ENCODE assay signal across 8 mouse cellular contexts in the genomic region with DNA sequence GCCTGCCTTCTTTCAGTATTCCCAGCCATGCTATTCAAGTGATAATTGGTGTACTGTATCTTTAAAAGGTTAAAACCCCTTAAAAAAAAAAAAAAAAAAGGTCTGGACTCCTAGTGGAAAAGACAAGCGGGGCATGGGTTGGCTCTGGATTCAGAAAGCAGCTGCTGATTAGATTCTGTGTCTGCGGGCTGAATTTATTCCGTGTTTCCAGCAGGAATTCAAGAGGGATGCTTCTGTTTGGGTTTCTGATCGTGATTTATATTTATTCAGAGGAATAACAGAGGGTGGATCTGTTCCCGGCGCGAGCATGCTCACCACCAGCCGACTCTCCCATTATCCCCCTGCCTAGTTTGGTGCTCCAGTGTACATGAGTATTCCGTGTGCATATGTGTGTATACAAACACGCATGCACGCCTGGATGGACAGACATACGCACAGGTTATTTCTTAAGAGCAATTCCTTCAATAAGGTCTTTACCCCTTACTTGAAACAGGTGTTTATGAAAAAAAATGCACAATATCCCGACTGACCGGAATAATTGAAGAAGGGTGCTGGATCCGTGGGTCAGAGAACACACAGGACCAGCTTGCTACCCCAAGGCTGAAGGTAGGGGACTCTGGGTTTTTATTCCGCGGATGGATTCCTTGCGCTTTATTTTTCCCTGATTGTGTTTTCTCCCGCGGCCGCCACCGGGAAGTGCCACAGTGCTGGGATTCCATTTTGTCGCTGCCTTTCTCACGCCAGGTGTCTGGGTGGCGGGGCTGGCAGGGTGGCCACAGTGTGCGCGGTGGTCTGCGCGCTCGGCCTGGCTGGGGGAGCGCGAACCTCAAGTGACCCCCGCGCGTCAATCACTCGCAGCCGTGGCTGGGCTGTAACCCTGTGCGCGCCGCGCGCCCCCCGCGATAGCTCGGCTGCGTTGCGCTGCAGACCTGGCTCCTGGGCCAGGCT.
DNase-seq lines count a peak whose midpoint lies in the region; ATAC-seq and TF ChIP-seq lines count a peak whose summit lies in the region.

No protein-coding gene starts in this region.

- WGBS in kidney, postnatal 0 days, result 1% methylated on average over 47 of the region's 47 CpGs
- WGBS in liver, embryonic 14.5 days (ENCODE audit: insufficient replicate concordance), result 5% methylated on average over 47 of the region's 47 CpGs

- no peaks in the 10 kb centered on the region for H3K27me3 ChIP-seq in kidney, postnatal 0 days (ENCODE audit: insufficient read depth, low read length)
- peaks cover 17% of the 10 kb centered on the region for H3K27me3 ChIP-seq in liver, embryonic 14.5 days (ENCODE audit: control insufficient read depth, insufficient read depth, low read length)

- TF ChIP-seq EP300 in liver, embryonic 14.5 days (IDR thresholded peaks at IDR 0.05; ENCODE audit: low read depth), result no peak

- peak; percentile 94 for DNase-seq in heart, adult 11 months
- no peak for DNase-seq in heart, adult 8-10 months (ENCODE audit: low spot score)
- DNase-seq in cerebellum, adult 9-10 months, result peak; percentile 79
- peak; percentile 49 for DNase-seq in kidney, postnatal 0 days (ENCODE audit: low spot score)
- no peak for DNase-seq in liver, embryonic 14.5 days (ENCODE audit: low read depth in 3 of 3, low spot score in 3 of 3)
- peak; percentile 59 for DNase-seq in right cerebral cortex, adult 18-20 months
- DNase-seq in testis, postnatal 14 days (ENCODE audit: low spot score), result no peak

- H3K36me3 ChIP-seq in kidney, postnatal 0 days (ENCODE audit: insufficient read depth, low read length), result no peaks in the 10 kb centered on the region
- H3K36me3 ChIP-seq in liver, embryonic 14.5 days (replicated peaks; ENCODE audit: control insufficient read depth, insufficient read depth, low read depth), result no peaks in the 10 kb centered on the region

- no peak overlapping the region for H3K27ac ChIP-seq in kidney, postnatal 0 days
- no peak overlapping the region for H3K27ac ChIP-seq in liver, embryonic 14.5 days

- no peaks in the 10 kb centered on the region for H3K9me3 ChIP-seq in kidney, postnatal 0 days (replicated peaks; ENCODE audit: low read length)
- no peaks in the 10 kb centered on the region for H3K9me3 ChIP-seq in liver, embryonic 14.5 days (ENCODE audit: control insufficient read depth, low read length)

- 0 out of 2 replicates have a peak, but pooled peaks have one; percentile 18 for ATAC-seq in granulocyte monocyte progenitor cell, adult 5-6 weeks (replicated peaks; ENCODE audit: poor library complexity, severe bottlenecking)
- ATAC-seq in kidney, postnatal 0 days (replicated peaks; ENCODE audit: low FRiP score, low read depth), result 0 out of 2 replicates have a peak, but pooled peaks have one; percentile 17
- ATAC-seq in liver, embryonic 14.5 days (ENCODE audit: insufficient read depth), result no peak

- TF ChIP-seq CTCF in kidney, postnatal 0 days (IDR thresholded peaks at IDR 0.05; ENCODE audit: low read depth), result no peak
- TF ChIP-seq CTCF in liver, embryonic 14.5 days (IDR thresholded peaks at IDR 0.05; ENCODE audit: low read depth), result no peak

- no peaks in the 10 kb centered on the region for H3K4me1 ChIP-seq in kidney, postnatal 0 days (replicated peaks; ENCODE audit: insufficient read depth, low read length)
- peaks cover 0 to 2% of the 10 kb centered on the region in 2 experiments; a peak in 1 of 4 replicates for H3K4me1 ChIP-seq in liver, embryonic 14.5 days (replicated peaks; ENCODE audit: control insufficient read depth in 2 of 2, insufficient read depth in 2 of 2, low read length in 1 of 2)

- H3K9ac ChIP-seq in kidney, postnatal 0 days (ENCODE audit: low read depth, low read length), result peak overlapping the region; percentile 58
- H3K9ac ChIP-seq in liver, embryonic 14.5 days (replicated peaks), result no peak overlapping the region

- peak overlapping the region; percentile 95 for H3K4me2 ChIP-seq in kidney, postnatal 0 days (ENCODE audit: low read length)
- H3K4me2 ChIP-seq in liver, embryonic 14.5 days (ENCODE audit: low read depth), result peak overlapping the region; percentile 55

- H3K4me3 ChIP-seq in kidney, postnatal 0 days (replicated peaks; ENCODE audit: low read depth, low read length), result peak overlapping the region; percentile 49
- H3K4me3 ChIP-seq in liver, embryonic 14.5 days (ENCODE audit: insufficient read depth in 1 of 2, low read depth in 2 of 2, low read length in 2 of 2), result peak overlapping the region; percentile 27 to 38; a peak in 3 of 4 replicates

Comparison
In these comparisons a context has a peak if more than half of its experiments do, and no peak if none do; other contexts are left out.
1. DNase-seq: peak in heart, adult 11 months (single experiment), cerebellum, adult 9-10 months (single experiment), kidney, postnatal 0 days (single experiment) and right cerebral cortex, adult 18-20 months (single experiment); none in heart, adult 8-10 months (single experiment), liver, embryonic 14.5 days (0 of 3) and testis, postnatal 14 days (single experiment).